Mouse (Mus musculus) stomach, embryonic 14.5 days (tissue): Measurements from ENCODE around the gene Fkbp11. TPM values are rescaled to one million over a fixed set of nuclear protein-coding genes. Genes with fewer than 3 reads are reported as not detected.

Experiments
- ATAC-seq: fragments of 200-750 bp; cut with Nextera tagmentation; 2 replicates; pipeline ENCODE4 v1.8.0; 2017; ENCODE audit warnings: low read depth, moderate TSS enrichment; ENCODE audit not compliant: insufficient number of reproducible peaks, insufficient read depth, low FRiP score
- H3K27ac ChIP-seq: fragments of 300-500 bp; sonication (generic); 2 replicates; pipeline ENCODE4 v1.5.1; 2014; ENCODE audit warnings: mild to moderate bottlenecking, low read length, moderate library complexity, mixed read lengths
- H3K27me3 ChIP-seq: fragments of 300-500 bp; sonication (generic); 2 replicates; pipeline ENCODE4 v1.6.1; 2014; ENCODE audit warnings: low read length, control low read depth, mixed read lengths; ENCODE audit not compliant: control insufficient read depth, insufficient read depth
- H3K36me3 ChIP-seq: fragments of 300-500 bp; sonication (generic); 2 replicates; pipeline ENCODE4 v1.6.1; 2014; ENCODE audit warnings: mild to moderate bottlenecking, control low read depth, low read length, moderate library complexity, mixed read lengths; ENCODE audit not compliant: control insufficient read depth, insufficient read depth
- H3K4me1 ChIP-seq: fragments of 300-500 bp; sonication (generic); 2 replicates; pipeline ENCODE4 v1.6.1; 2014; ENCODE audit warnings: low read length, control low read depth, mixed read lengths; ENCODE audit not compliant: control insufficient read depth, insufficient read depth
- H3K4me2 ChIP-seq: fragments of 300-500 bp; sonication (generic); replicated peaks from 2 replicates; pipeline ENCODE4 v1.6.1; 2014; ENCODE audit warnings: low read depth, low read length, control low read depth
- H3K4me3 ChIP-seq: fragments of 300-500 bp; sonication (generic); 2 replicates; pipeline ENCODE4 v1.5.1; 2014; ENCODE audit warnings: low read depth, low read length, control low read depth
- H3K9ac ChIP-seq: fragments of 300-500 bp; sonication (generic); replicated peaks from 2 replicates; pipeline ENCODE4 v1.6.1; 2014; ENCODE audit warnings: low read depth, mild to moderate bottlenecking, control low read depth, low read length, moderate library complexity, mixed read lengths
- H3K9me3 ChIP-seq: fragments of 300-500 bp; sonication (generic); 2 replicates; pipeline ENCODE4 v1.6.1; 2016; ENCODE audit warnings: low read depth, low read length, control low read depth; ENCODE audit not compliant: control insufficient read depth
- WGBS: fragments of 180-500 bp; shearing (Covaris S2); extraction: QIAGEN DNeasy Blood & Tissue Kit; methylation state at CpG from one replicate; pipeline ENCODE4 v1.1.7; 2014; 5-methylcytosine and 5-hydroxymethylcytosine counted together
- polyA plus RNA-seq: library from polyadenylated mRNA; unstranded; fragments of >200 nt; fragmentation: Nextera tagmentation; extraction: Ambion mirVana; gene quantifications from 2 replicates; pipeline ENCODE4 v1.2.1, GENCODE M21; 2014

Gene Fkbp11
- polyA plus RNA-seq, 1 experiment from 2014 or later = 38.1 TPM

DNA sequence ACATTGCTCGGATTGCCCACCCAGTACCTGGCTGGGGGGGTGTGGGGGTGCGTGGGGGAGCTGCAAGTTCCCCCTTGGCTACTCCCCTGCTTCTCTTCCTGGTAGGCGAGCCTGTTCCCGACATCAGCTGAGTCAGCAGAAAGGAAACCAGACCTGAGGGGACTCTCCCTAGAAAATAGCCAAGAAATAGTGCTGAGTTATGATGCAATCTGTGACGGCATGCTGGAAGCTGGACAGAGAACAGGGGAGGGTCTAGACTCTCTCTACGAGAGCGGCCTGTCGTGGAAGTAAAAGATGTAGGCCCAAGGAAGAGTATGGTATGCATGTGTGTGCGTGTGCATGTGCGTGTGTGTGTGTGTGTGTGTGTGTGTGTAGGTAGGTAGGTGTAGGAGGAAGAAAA, 44.8 kb downstream of the Fkbp11 start:
- Histone ChIP-seq H3K27ac (no peak overlapping the region), H3K4me2 (no peak overlapping the region), H3K9ac (no peak overlapping the region), H3K36me3 (no peaks in the 10 kb centered on the region), H3K4me1 (no peaks in the 10 kb centered on the region), H3K27me3 (no peaks in the 10 kb centered on the region), H3K4me3 (no peak overlapping the region), H3K9me3 (no peaks in the 10 kb centered on the region)
- ATAC-seq = no peak
- 56% methylated on average over 10 of the region's 10 CpGs for WGBS

DNA sequence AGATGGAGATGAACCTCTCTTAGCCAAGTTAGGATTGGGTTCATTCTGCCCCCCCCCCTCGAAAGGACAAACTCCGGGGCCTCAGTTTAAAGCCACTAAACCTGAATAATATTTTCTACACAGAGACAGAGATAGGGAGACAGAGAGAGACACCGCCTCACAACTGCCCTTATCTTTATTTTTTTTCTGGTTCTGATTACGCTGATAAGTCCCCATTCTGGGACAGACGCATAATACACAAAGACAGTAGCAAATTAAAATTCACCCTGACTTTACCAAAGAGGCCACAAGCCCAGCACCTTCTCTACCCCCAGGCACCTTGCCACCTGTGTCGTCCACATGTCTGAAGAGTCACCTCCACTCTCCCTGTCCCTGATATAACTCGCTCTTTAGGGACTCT, 46.4 kb downstream of the Fkbp11 start:
- Histone ChIP-seq H3K27ac (no peak overlapping the region), H3K4me2 (no peak overlapping the region), H3K27me3 (0 out of 2 replicates have a peak, but pooled peaks cover 3% of the 10 kb centered on the region), H3K4me3 (no peak overlapping the region), H3K36me3 (no peaks in the 10 kb centered on the region), H3K9me3 (no peaks in the 10 kb centered on the region), H3K9ac (no peak overlapping the region), H3K4me1 (peaks cover 5% of the 10 kb centered on the region; the same call in 1 of the 2 replicates)
- ATAC-seq = no peak
- WGBS = 72% methylated on average over 7 of the region's 7 CpGs

DNA sequence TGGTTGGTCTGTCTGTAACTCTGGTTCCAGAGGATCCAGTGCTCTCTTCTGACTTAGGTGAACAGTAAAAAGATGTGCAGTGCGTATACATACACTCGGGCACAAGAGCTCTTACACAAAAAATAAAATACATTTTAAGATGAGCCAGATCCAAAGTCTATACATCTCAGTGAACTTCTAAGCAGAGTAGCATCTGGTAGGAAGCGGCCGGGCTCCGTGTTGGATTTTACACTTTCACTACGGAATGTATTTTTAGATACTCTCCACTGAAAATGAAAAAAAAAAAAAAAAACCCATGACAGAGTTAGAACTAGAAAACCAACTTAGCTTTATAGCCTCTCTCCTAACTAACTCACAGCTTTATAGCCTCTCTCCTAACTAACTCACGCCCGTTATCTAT, 47.3 kb downstream of the Fkbp11 start:
- WGBS = 83% methylated on average over 8 of the region's 8 CpGs
- ATAC-seq = no peak
- H3K36me3 ChIP-seq = no peaks in the 10 kb centered on the region
- peaks cover 9% of the 10 kb centered on the region; the same call in 1 of the 2 replicates for H3K4me1 ChIP-seq
- H3K4me2 ChIP-seq = no peak overlapping the region
- H3K4me3 ChIP-seq = no peak overlapping the region
- H3K27ac ChIP-seq = no peak overlapping the region
- H3K9me3 ChIP-seq = no peaks in the 10 kb centered on the region
- 0 out of 2 replicates have a peak, but pooled peaks cover 7% of the 10 kb centered on the region for H3K27me3 ChIP-seq
- H3K9ac ChIP-seq = no peak overlapping the region

DNA sequence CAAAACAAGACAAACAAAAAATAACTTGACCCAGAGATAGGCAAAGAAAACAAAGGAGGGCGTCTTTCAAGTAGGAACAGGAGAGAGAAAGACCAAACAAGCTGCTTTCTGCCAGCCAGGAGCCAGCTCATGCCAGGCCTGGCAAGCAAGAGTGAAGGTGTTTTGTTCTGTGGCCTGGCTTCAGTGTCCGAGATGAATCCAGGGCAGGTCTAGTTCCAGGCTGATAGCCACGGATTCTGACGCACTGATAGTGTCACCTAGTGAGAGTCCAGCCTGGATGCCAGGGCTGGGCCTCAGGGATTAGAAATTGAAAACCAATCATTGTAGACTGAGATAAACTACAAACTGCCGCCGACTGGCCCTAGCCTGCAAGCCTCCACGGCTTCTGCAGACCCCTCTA, 50.0 kb downstream of the Fkbp11 start:
- Histone ChIP-seq H3K9me3 (no peaks in the 10 kb centered on the region), H3K27me3 (0 out of 2 replicates have a peak, but pooled peaks cover 13% of the 10 kb centered on the region), H3K36me3 (no peaks in the 10 kb centered on the region), H3K4me1 (peaks cover 9% of the 10 kb centered on the region; the same call in 1 of the 2 replicates), H3K4me2 (no peak overlapping the region), H3K4me3 (no peak overlapping the region), H3K9ac (no peak overlapping the region), H3K27ac (no peak overlapping the region)
- ATAC-seq = no peak
- WGBS = 59% methylated on average over 7 of the region's 7 CpGs

DNA sequence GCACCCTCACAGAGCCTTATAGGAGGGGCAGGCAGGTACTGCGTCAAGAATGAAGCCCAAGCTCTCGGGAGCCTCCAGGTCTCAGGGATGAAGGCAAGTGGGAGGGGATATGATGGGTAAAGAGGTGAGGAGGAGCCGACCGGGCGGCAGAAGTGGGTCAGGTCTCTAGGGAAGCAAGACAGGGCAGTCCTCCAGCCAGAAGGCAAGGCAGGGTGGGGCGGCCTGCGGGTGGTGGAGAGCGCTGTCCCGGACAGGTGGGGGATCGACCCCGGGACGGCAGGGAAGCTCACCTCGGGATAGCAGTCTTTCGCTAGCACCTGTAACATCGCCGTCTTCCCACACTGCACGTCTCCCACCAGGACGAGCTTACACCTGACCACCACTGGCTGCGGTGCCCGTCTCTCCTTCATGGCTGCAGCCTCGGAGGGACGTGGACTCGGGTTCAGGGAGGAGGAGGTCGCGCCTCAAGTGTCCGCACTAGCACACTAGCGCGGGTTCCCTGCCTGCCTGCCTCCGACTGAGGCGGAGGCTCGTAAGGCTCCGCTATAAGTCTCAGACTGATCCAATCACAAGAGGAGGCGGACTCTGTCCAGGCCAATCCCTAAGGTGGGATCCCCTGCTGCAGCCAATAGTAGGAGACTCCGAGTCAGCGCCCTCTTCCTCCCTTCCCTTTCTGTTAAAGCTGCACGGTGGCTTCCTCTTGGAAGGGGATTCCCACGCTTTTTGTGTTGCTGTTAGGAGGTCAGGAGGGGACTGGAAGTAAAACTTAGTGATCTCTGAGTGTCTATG, 50.9 kb downstream of the Fkbp11 start, which contains the start of gene Rnd1:
Gene Rnd1, minus strand, starts transcription at position 522 of the 789 bp plus-strand sequence.
- ATAC-seq = peak; percentile 96
- 1% methylated on average over 37 of the region's 37 CpGs for WGBS
- Histone ChIP-seq H3K9me3 (no peaks in the 10 kb centered on the region), H3K27ac (no peak within 1 kb of the TSS), H3K9ac (no peak within 1 kb of the TSS), H3K36me3 (no peaks in the 10 kb centered on the region), H3K4me3 (peak within 1 kb of the TSS; percentile 28), H3K4me1 (peaks cover 9% of the 10 kb centered on the region; the same call in 1 of the 2 replicates), H3K4me2 (peak within 1 kb of the TSS; percentile 80), H3K27me3 (0 out of 2 replicates have a peak, but pooled peaks cover 13% of the 10 kb centered on the region)

DNA sequence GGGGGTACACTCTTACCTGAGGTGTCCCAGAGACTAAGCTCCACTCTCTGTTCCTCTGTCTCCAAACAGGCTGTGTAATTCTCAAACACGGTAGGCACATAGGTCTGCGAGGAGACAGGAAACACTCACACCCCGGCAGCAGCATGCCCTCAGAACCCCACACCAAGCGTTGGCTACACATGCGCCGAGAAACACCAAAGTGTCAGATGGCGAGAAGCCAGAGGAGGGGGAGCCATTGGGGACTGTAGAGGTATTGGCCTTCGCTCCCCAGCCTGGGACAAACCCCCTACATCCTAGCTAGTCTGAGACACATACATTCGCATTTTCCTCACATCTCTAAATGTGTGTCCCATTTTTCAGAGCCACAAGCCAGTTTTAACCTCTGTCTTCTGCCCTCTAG, 51.5 kb downstream of the Fkbp11 start:
- no peak overlapping the region for H3K9ac ChIP-seq
- peak overlapping the region; percentile 80 for H3K4me2 ChIP-seq
- WGBS = 3% methylated on average over 9 of the region's 9 CpGs
- H3K4me1 ChIP-seq = peaks cover 9% of the 10 kb centered on the region; the same call in 1 of the 2 replicates
- no peak for ATAC-seq
- H3K9me3 ChIP-seq = no peaks in the 10 kb centered on the region
- H3K27me3 ChIP-seq = 0 out of 2 replicates have a peak, but pooled peaks cover 13% of the 10 kb centered on the region
- H3K4me3 ChIP-seq = peak overlapping the region; percentile 28; the same call in 1 of the 2 replicates
- no peak overlapping the region for H3K27ac ChIP-seq
- no peaks in the 10 kb centered on the region for H3K36me3 ChIP-seq

DNA sequence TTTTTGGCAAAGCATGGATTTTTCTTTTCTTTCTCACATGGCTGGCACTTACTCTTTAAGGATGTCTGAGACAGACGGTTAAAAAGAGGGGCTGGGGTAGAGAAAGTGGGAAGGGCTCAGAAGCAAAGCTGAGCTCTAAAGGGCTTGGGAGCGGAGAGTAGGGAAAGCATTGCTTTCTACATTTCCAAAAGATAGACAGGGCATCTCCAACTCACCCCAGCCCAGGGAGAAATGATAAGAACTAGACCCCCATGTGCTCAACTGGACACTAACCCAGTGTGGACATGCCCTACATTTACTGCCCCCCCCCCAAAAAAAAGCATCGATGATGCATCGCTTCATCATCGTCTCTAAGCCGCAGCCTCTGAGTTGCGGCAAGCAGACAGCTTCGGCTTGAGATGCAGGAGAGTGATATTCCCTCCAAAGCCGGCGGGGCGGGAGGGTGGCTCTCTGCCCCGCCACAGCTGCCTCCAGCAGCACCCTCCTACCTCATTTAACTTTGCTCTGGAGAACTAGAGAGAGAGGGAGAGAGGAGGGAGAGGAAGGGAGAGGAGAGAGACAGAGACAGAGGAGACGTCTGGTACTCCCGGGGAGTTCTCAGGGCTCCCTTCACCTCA, 52.3 kb downstream of the Fkbp11 start:
- no peak overlapping the region for H3K9ac ChIP-seq
- H3K36me3 ChIP-seq = no peaks in the 10 kb centered on the region
- no peak overlapping the region for H3K4me3 ChIP-seq
- H3K9me3 ChIP-seq = no peaks in the 10 kb centered on the region
- WGBS = 7% methylated on average over 14 of the region's 14 CpGs
- H3K27me3 ChIP-seq = 0 out of 2 replicates have a peak, but pooled peaks cover 13% of the 10 kb centered on the region
- peaks cover 9% of the 10 kb centered on the region; the same call in 1 of the 2 replicates for H3K4me1 ChIP-seq
- ATAC-seq = no peak
- no peak overlapping the region for H3K27ac ChIP-seq
- no peak overlapping the region for H3K4me2 ChIP-seq

DNA sequence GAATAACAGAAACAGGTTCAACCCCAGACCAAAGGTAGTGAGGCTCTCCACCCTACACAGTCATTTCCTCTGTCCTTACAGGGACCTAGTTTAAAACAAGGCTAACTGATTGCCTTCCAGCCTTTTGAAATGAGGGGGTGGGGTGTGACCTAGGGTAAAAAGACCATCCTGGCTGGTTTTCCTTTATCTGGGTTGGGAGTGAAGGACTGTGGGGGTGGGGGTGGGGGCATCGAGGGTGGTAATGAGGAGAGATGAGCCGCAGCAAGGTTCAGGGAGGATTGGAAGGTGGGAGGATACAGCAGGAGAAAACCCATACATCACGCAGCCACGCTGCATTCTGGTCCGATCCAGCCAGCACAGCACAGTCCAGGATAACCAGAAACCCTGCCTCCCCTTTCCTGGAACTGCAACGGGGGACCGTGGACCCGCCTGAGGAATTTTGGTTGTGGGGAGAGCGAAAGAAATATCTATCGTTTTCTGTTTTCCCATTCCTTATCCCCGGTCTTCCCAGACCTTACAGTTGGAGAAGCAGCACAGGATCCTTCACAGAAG, 52.9 kb downstream of the Fkbp11 start:
- Histone ChIP-seq H3K4me3 (no peak overlapping the region), H3K27ac (no peak overlapping the region), H3K9me3 (no peaks in the 10 kb centered on the region), H3K36me3 (no peaks in the 10 kb centered on the region), H3K27me3 (0 out of 2 replicates have a peak, but pooled peaks cover 13% of the 10 kb centered on the region), H3K9ac (no peak overlapping the region), H3K4me2 (no peak overlapping the region), H3K4me1 (peaks cover 9% of the 10 kb centered on the region; the same call in 1 of the 2 replicates)
- ATAC-seq = no peak
- 24% methylated on average over 11 of the region's 11 CpGs for WGBS
